Mouse (Mus musculus): ENCODE data around the gene Cracr2b. TPM values are rescaled to one million over a fixed set of nuclear protein-coding genes. Genes with fewer than 3 reads are reported as not detected.

Gene Cracr2b
- polyA plus RNA-seq, 1 experiment from 2014 or later = 23.7 TPM

GRCm38 (mm10) chr7:141495379-141495778 lies 34.5 kb downstream of the Cracr2b start:
- Histone ChIP-seq H3K9me3 (ENCODE audit: low read length) (no peaks in the 10 kb centered on the region), H3K9ac (replicated peaks; ENCODE audit: low read length) (no peak overlapping the region), H3K27me3 (ENCODE audit: insufficient read depth, low read length) (no peaks in the 10 kb centered on the region), H3K4me2 (replicated peaks; ENCODE audit: low read depth, low read length) (no peak overlapping the region), H3K4me3 (ENCODE audit: low read length) (no peak overlapping the region), H3K27ac (ENCODE audit: low read length) (no peak overlapping the region), H3K4me1 (ENCODE audit: insufficient read depth, low read length) (no peaks in the 10 kb centered on the region), H3K36me3 (ENCODE audit: insufficient read depth, low read length) (peaks cover 21% of the 10 kb centered on the region)
- 93% methylated on average over 2 of the region's 2 CpGs for whole genome bisulfite sequencing
- ATAC-seq (ENCODE audit: low FRiP score, low TSS enrichment) = no peak

- no peak overlapping the region for H3K4me3 ChIP-seq (ENCODE audit: low read length)
- H3K27me3 ChIP-seq (ENCODE audit: insufficient read depth, low read length) = no peaks in the 10 kb centered on the region
- 83% methylated on average over 4 of the region's 4 CpGs for WGBS
- H3K27ac ChIP-seq (ENCODE audit: low read length) = no peak overlapping the region
- ATAC-seq (ENCODE audit: low FRiP score, low TSS enrichment) = no peak
- H3K4me2 ChIP-seq (replicated peaks; ENCODE audit: low read depth, low read length) = no peak overlapping the region
- no peak overlapping the region for H3K9ac ChIP-seq (replicated peaks; ENCODE audit: low read length)
- H3K9me3 ChIP-seq (ENCODE audit: low read length) = no peaks in the 10 kb centered on the region
- H3K4me1 ChIP-seq (ENCODE audit: insufficient read depth, low read length) = no peaks in the 10 kb centered on the region
- peaks cover 21% of the 10 kb centered on the region for H3K36me3 ChIP-seq (ENCODE audit: insufficient read depth, low read length)
Observed at GRCm38 (mm10) chr7:141495940-141496339, 35.0 kb downstream of the Cracr2b start.

GRCm38 (mm10) chr7:141497600-141497999 lies 36.7 kb downstream of the Cracr2b start:
- Histone ChIP-seq H3K36me3 (ENCODE audit: insufficient read depth, low read length) (peaks cover 16% of the 10 kb centered on the region), H3K4me1 (ENCODE audit: insufficient read depth, low read length) (no peaks in the 10 kb centered on the region), H3K27me3 (ENCODE audit: insufficient read depth, low read length) (no peaks in the 10 kb centered on the region), H3K4me3 (ENCODE audit: low read length) (no peak overlapping the region), H3K4me2 (replicated peaks; ENCODE audit: low read depth, low read length) (no peak overlapping the region), H3K9me3 (ENCODE audit: low read length) (no peaks in the 10 kb centered on the region), H3K9ac (replicated peaks; ENCODE audit: low read length) (no peak overlapping the region), H3K27ac (ENCODE audit: low read length) (no peak overlapping the region)
- ATAC-seq (ENCODE audit: low FRiP score, low TSS enrichment) = no peak
- 91% methylated on average over 3 of the region's 3 CpGs for WGBS

GRCm38 (mm10) chr7:141501820-141502555 lies 41.1 kb downstream of the Cracr2b start:
- WGBS = 83% methylated on average over 7 of the region's 7 CpGs
- Histone ChIP-seq H3K27me3 (ENCODE audit: insufficient read depth, low read length) (no peaks in the 10 kb centered on the region), H3K9me3 (ENCODE audit: low read length) (no peaks in the 10 kb centered on the region), H3K27ac (ENCODE audit: low read length) (no peak overlapping the region), H3K4me1 (ENCODE audit: insufficient read depth, low read length) (no peaks in the 10 kb centered on the region), H3K4me2 (replicated peaks; ENCODE audit: low read depth, low read length) (no peak overlapping the region), H3K36me3 (ENCODE audit: insufficient read depth, low read length) (peaks cover 3% of the 10 kb centered on the region; the same call in 1 of the 2 replicates), H3K4me3 (ENCODE audit: low read length) (no peak overlapping the region), H3K9ac (replicated peaks; ENCODE audit: low read length) (no peak overlapping the region)
- ATAC-seq (ENCODE audit: low FRiP score, low TSS enrichment) = no peak

- H3K27me3 ChIP-seq (ENCODE audit: insufficient read depth, low read length) = no peaks in the 10 kb centered on the region
- no peak overlapping the region for H3K9ac ChIP-seq (replicated peaks; ENCODE audit: low read length)
- H3K4me2 ChIP-seq (replicated peaks; ENCODE audit: low read depth, low read length) = no peak overlapping the region
- no peak overlapping the region for H3K27ac ChIP-seq (ENCODE audit: low read length)
- no peaks in the 10 kb centered on the region for H3K9me3 ChIP-seq (ENCODE audit: low read length)
- peaks cover 3% of the 10 kb centered on the region; the same call in 1 of the 2 replicates for H3K36me3 ChIP-seq (ENCODE audit: insufficient read depth, low read length)
- 93% methylated on average over 5 of the region's 5 CpGs for WGBS
- no peak overlapping the region for H3K4me3 ChIP-seq (ENCODE audit: low read length)
- H3K4me1 ChIP-seq (ENCODE audit: insufficient read depth, low read length) = no peaks in the 10 kb centered on the region
- no peak for ATAC-seq (ENCODE audit: low FRiP score, low TSS enrichment)
Observed at GRCm38 (mm10) chr7:141502556-141502905, 41.6 kb downstream of the Cracr2b start.

GRCm38 (mm10) chr7:141506278-141506677 lies 45.4 kb downstream of the Cracr2b start:
- Histone ChIP-seq H3K4me3 (ENCODE audit: low read length) (no peak overlapping the region), H3K27me3 (ENCODE audit: insufficient read depth, low read length) (no peaks in the 10 kb centered on the region), H3K27ac (ENCODE audit: low read length) (no peak overlapping the region), H3K9ac (replicated peaks; ENCODE audit: low read length) (no peak overlapping the region), H3K4me2 (replicated peaks; ENCODE audit: low read depth, low read length) (no peak overlapping the region), H3K36me3 (ENCODE audit: insufficient read depth, low read length) (0 out of 2 replicates have a peak, but pooled peaks cover 2% of the 10 kb centered on the region), H3K9me3 (ENCODE audit: low read length) (no peaks in the 10 kb centered on the region), H3K4me1 (ENCODE audit: insufficient read depth, low read length) (no peaks in the 10 kb centered on the region)
- 85% methylated on average over 2 of the region's 2 CpGs for WGBS
- ATAC-seq (ENCODE audit: low FRiP score, low TSS enrichment) = no peak

GRCm38 (mm10) chr7:141508160-141508559 lies 47.3 kb downstream of the Cracr2b start:
- Histone ChIP-seq H3K4me2 (replicated peaks; ENCODE audit: low read depth, low read length) (no peak overlapping the region), H3K9ac (replicated peaks; ENCODE audit: low read length) (no peak overlapping the region), H3K27me3 (ENCODE audit: insufficient read depth, low read length) (no peaks in the 10 kb centered on the region), H3K36me3 (ENCODE audit: insufficient read depth, low read length) (peaks cover 7% of the 10 kb centered on the region; the same call in 1 of the 2 replicates), H3K4me1 (ENCODE audit: insufficient read depth, low read length) (no peaks in the 10 kb centered on the region), H3K9me3 (ENCODE audit: low read length) (no peaks in the 10 kb centered on the region), H3K27ac (ENCODE audit: low read length) (no peak overlapping the region), H3K4me3 (ENCODE audit: low read length) (no peak overlapping the region)
- ATAC-seq (ENCODE audit: low FRiP score, low TSS enrichment) = 0 out of 2 replicates have a peak, but pooled peaks have one; percentile 6

- 97% methylated on average over 5 of the region's 5 CpGs for WGBS
- Histone ChIP-seq H3K4me3 (ENCODE audit: low read length) (no peak overlapping the region), H3K4me2 (replicated peaks; ENCODE audit: low read depth, low read length) (no peak overlapping the region), H3K27me3 (ENCODE audit: insufficient read depth, low read length) (no peaks in the 10 kb centered on the region), H3K27ac (ENCODE audit: low read length) (no peak overlapping the region), H3K36me3 (ENCODE audit: insufficient read depth, low read length) (peaks cover 8% of the 10 kb centered on the region), H3K9ac (replicated peaks; ENCODE audit: low read length) (no peak overlapping the region), H3K4me1 (ENCODE audit: insufficient read depth, low read length) (no peaks in the 10 kb centered on the region), H3K9me3 (ENCODE audit: low read length) (no peaks in the 10 kb centered on the region)
- ATAC-seq (ENCODE audit: low FRiP score, low TSS enrichment) = no peak
Observed at GRCm38 (mm10) chr7:141510196-141510595, 49.3 kb downstream of the Cracr2b start.

GRCm38 (mm10) chr7:141510681-141511191 lies 49.8 kb downstream of the Cracr2b start:
- Histone ChIP-seq H3K27me3 (ENCODE audit: insufficient read depth, low read length) (no peaks in the 10 kb centered on the region), H3K4me1 (ENCODE audit: insufficient read depth, low read length) (no peaks in the 10 kb centered on the region), H3K4me3 (ENCODE audit: low read length) (no peak overlapping the region), H3K27ac (ENCODE audit: low read length) (no peak overlapping the region), H3K36me3 (ENCODE audit: insufficient read depth, low read length) (peaks cover 10% of the 10 kb centered on the region), H3K9me3 (ENCODE audit: low read length) (no peaks in the 10 kb centered on the region), H3K9ac (replicated peaks; ENCODE audit: low read length) (no peak overlapping the region), H3K4me2 (replicated peaks; ENCODE audit: low read depth, low read length) (no peak overlapping the region)
- ATAC-seq (ENCODE audit: low FRiP score, low TSS enrichment) = no peak
- 73% methylated on average over 8 of the region's 8 CpGs for WGBS

Measured in kidney, embryonic 16.5 days (tissue).